Mouse (Mus musculus) liver, embryonic 16.5 days (tissue): ENCODE measurements around the gene Btn1a1. TPM values are rescaled to one million over a fixed set of nuclear protein-coding genes. Genes with fewer than 3 reads are reported as not detected.
A peak's percentile ranks its signal among the peaks of the same experiment; 100 is the strongest.

ENCODE experiments used
- ATAC-seq: fragments of 200-750 bp; cut with Nextera tagmentation; 2 replicates; pipeline ENCODE4 v1.8.0; 2017; ENCODE audit warnings: low read depth, mild to moderate bottlenecking, moderate number of reproducible peaks, moderate library complexity
- H3K27ac ChIP-seq: fragments of 300-500 bp; sonication (generic); 2 replicates; pipeline ENCODE4 v1.5.1; 2014; ENCODE audit warnings: mild to moderate bottlenecking, low read length
- H3K27me3 ChIP-seq: fragments of 300-500 bp; sonication (generic); 2 replicates; pipeline ENCODE4 v1.6.1; 2014; ENCODE audit warnings: low read depth, low read length, mixed read lengths; ENCODE audit not compliant: control insufficient read depth, insufficient read depth
- H3K36me3 ChIP-seq: fragments of 300-500 bp; sonication (generic); 2 replicates; pipeline ENCODE4 v1.6.1; 2014; ENCODE audit warnings: mild to moderate bottlenecking; ENCODE audit not compliant: control insufficient read depth, insufficient read depth
- H3K4me1 ChIP-seq: fragments of 300-500 bp; sonication (generic); 2 replicates; pipeline ENCODE4 v1.6.1; 2014; ENCODE audit warnings: low read depth, low read length, mixed read lengths; ENCODE audit not compliant: control insufficient read depth
- H3K4me2 ChIP-seq: fragments of 300-500 bp; sonication (generic); 2 replicates; pipeline ENCODE4 v1.6.1; 2014; ENCODE audit warnings: low read depth, low read length, mixed read lengths
- H3K4me3 ChIP-seq: fragments of 300-500 bp; sonication (generic); 2 replicates; pipeline ENCODE4 v1.5.1; 2014; ENCODE audit warnings: low read depth, mild to moderate bottlenecking, low read length
- H3K9ac ChIP-seq: fragments of 300-500 bp; sonication (generic); 2 replicates; pipeline ENCODE4 v1.6.1; 2014; ENCODE audit warnings: low read depth, low read length
- H3K9me3 ChIP-seq: fragments of 300-500 bp; sonication (generic); replicated peaks from 2 replicates; pipeline ENCODE4 v1.6.1; 2016; ENCODE audit warnings: low read length; ENCODE audit not compliant: control insufficient read depth
- WGBS: fragments of 180-500 bp; shearing (Covaris S2); extraction: QIAGEN DNeasy Blood & Tissue Kit; methylation state at CpG from one replicate; pipeline ENCODE4 v1.1.7; 2014; ENCODE audit not compliant: insufficient replicate concordance; 5-methylcytosine and 5-hydroxymethylcytosine counted together
- polyA plus RNA-seq: library from polyadenylated mRNA; unstranded; fragments of >200 nt; fragmentation: Nextera tagmentation; extraction: Ambion mirVana; gene quantifications from 2 replicates; pipeline ENCODE4 v1.2.1, GENCODE M21; 2015

Btn1a1 gene
- polyA plus RNA-seq, 1 experiment from 2014 or later = 2.0 TPM

- WGBS = 2% methylated on average over 25 of the region's 25 CpGs
- peak; percentile 73 for ATAC-seq
- Histone ChIP-seq H3K4me1 (peaks cover 32% of the 10 kb centered on the region), H3K4me2 (peak overlapping the region; percentile 83), H3K9me3 (no peaks in the 10 kb centered on the region), H3K9ac (peak overlapping the region; percentile 52), H3K27me3 (no peaks in the 10 kb centered on the region), H3K4me3 (peak overlapping the region; percentile 58), H3K36me3 (0 out of 2 replicates have a peak, but pooled peaks cover 3% of the 10 kb centered on the region), H3K27ac (peak overlapping the region; percentile 68; the same call in 1 of the 2 replicates)
Measured at GRCm38 (mm10) chr13:23424494-23425325, 41.0 kb downstream of the Btn1a1 start.

- 0 out of 2 replicates have a peak, but pooled peaks cover 3% of the 10 kb centered on the region for H3K36me3 ChIP-seq
- peak overlapping the region; percentile 75 for H3K4me3 ChIP-seq
- H3K9ac ChIP-seq = peak overlapping the region; percentile 47
- ATAC-seq = no peak
- WGBS = 0% methylated on average over 7 of the region's 7 CpGs
- peaks cover 32% of the 10 kb centered on the region for H3K4me1 ChIP-seq
- peak overlapping the region; percentile 83 for H3K4me2 ChIP-seq
- H3K27me3 ChIP-seq = no peaks in the 10 kb centered on the region
- no peaks in the 10 kb centered on the region for H3K9me3 ChIP-seq
- peak overlapping the region; percentile 80 for H3K27ac ChIP-seq
Measured at GRCm38 (mm10) chr13:23424052-23424380, 41.7 kb downstream of the Btn1a1 start.

GRCm38 (mm10) chr13:23423286-23424051 lies 42.2 kb downstream of the Btn1a1 start, which contains the start of gene Abt1:
Gene Abt1, minus strand, starts transcription at chr13:23423866.
- no peaks in the 10 kb centered on the region for H3K9me3 ChIP-seq
- peak within 1 kb of the TSS; percentile 80 for H3K27ac ChIP-seq
- H3K4me2 ChIP-seq = peak within 1 kb of the TSS; percentile 83
- no peaks in the 10 kb centered on the region for H3K27me3 ChIP-seq
- peak within 1 kb of the TSS; percentile 75 for H3K4me3 ChIP-seq
- ATAC-seq = peak; percentile 71
- 0 out of 2 replicates have a peak, but pooled peaks cover 3% of the 10 kb centered on the region for H3K36me3 ChIP-seq
- under 1% methylated on average over 48 of the region's 48 CpGs for WGBS
- H3K4me1 ChIP-seq = peaks cover 32% of the 10 kb centered on the region
- H3K9ac ChIP-seq = peak within 1 kb of the TSS; percentile 69

GRCm38 (mm10) chr13:23422351-23422750 lies 43.4 kb downstream of the Btn1a1 start:
- Histone ChIP-seq H3K27me3 (no peaks in the 10 kb centered on the region), H3K9me3 (no peaks in the 10 kb centered on the region), H3K27ac (no peak overlapping the region), H3K9ac (no peak overlapping the region), H3K4me1 (peaks cover 29% of the 10 kb centered on the region), H3K4me2 (no peak overlapping the region), H3K36me3 (0 out of 2 replicates have a peak, but pooled peaks cover 3% of the 10 kb centered on the region), H3K4me3 (no peak overlapping the region)
- ATAC-seq = no peak
- 89% methylated on average over 16 of the region's 16 CpGs for WGBS

- ATAC-seq = peak; percentile 73
- Histone ChIP-seq H3K9ac (0 out of 2 replicates have a peak overlapping the region, but pooled peaks have one; percentile 32), H3K4me1 (peaks cover 7% of the 10 kb centered on the region; the same call in 1 of the 2 replicates), H3K4me2 (peak overlapping the region; percentile 74), H3K9me3 (no peaks in the 10 kb centered on the region), H3K4me3 (peak overlapping the region; percentile 55), H3K36me3 (no peaks in the 10 kb centered on the region), H3K27me3 (peaks cover 3% of the 10 kb centered on the region), H3K27ac (no peak overlapping the region)
- under 1% methylated on average over 28 of the region's 28 CpGs for WGBS
Measured at GRCm38 (mm10) chr13:23412630-23413521, 52.8 kb downstream of the Btn1a1 start.

GRCm38 (mm10) chr13:23412211-23412629 lies 53.5 kb downstream of the Btn1a1 start:
- ATAC-seq = no peak; the same call in 1 of the 2 replicates
- Histone ChIP-seq H3K4me3 (peak overlapping the region; percentile 55), H3K36me3 (no peaks in the 10 kb centered on the region), H3K27me3 (peaks cover 3% of the 10 kb centered on the region), H3K4me2 (peak overlapping the region; percentile 74), H3K9me3 (no peaks in the 10 kb centered on the region), H3K4me1 (peaks cover 7% of the 10 kb centered on the region; the same call in 1 of the 2 replicates), H3K9ac (0 out of 2 replicates have a peak overlapping the region, but pooled peaks have one; percentile 32), H3K27ac (no peak overlapping the region)
- under 1% methylated on average over 20 of the region's 20 CpGs for WGBS

- H3K27ac ChIP-seq = no peak overlapping the region
- H3K4me1 ChIP-seq = peaks cover 7% of the 10 kb centered on the region; the same call in 1 of the 2 replicates
- ATAC-seq = 0 out of 2 replicates have a peak, but pooled peaks have one; percentile 32
- H3K4me3 ChIP-seq = peak overlapping the region; percentile 55
- no peaks in the 10 kb centered on the region for H3K9me3 ChIP-seq
- H3K27me3 ChIP-seq = peaks cover 3% of the 10 kb centered on the region
- H3K36me3 ChIP-seq = no peaks in the 10 kb centered on the region
- H3K9ac ChIP-seq = no peak overlapping the region
- peak overlapping the region; percentile 74 for H3K4me2 ChIP-seq
- 7% methylated on average over 29 of the region's 29 CpGs for WGBS
Measured at GRCm38 (mm10) chr13:23411311-23412210, 54.1 kb downstream of the Btn1a1 start.
